ENCODE assay signal across 8 mouse cellular contexts in genomic region chr13:52817991-52818491, GRCm38 (mm10).
DNase-seq lines count a peak whose midpoint lies in the region; ATAC-seq and TF ChIP-seq lines count a peak whose summit lies in the region.

No protein-coding gene starts in this region.

- H3K4me1 ChIP-seq in hindbrain, postnatal 0 days (ENCODE audit: insufficient read depth, low read length), result peaks cover 15% of the 10 kb centered on the region; the same call in 1 of the 2 replicates
- H3K4me1 ChIP-seq in hindbrain, embryonic 12.5 days, result peaks cover 34% of the 10 kb centered on the region
- H3K4me1 ChIP-seq in embryonic facial prominence, embryonic 12.5 days, result peaks cover 39% of the 10 kb centered on the region
- H3K4me1 ChIP-seq in stomach, embryonic 16.5 days (ENCODE audit: control insufficient read depth, insufficient read depth, low read length), result peaks cover 39% of the 10 kb centered on the region

- no peak overlapping the region for H3K9ac ChIP-seq in hindbrain, postnatal 0 days (replicated peaks; ENCODE audit: low read length)
- H3K9ac ChIP-seq in hindbrain, embryonic 12.5 days, result no peak overlapping the region
- H3K9ac ChIP-seq in embryonic facial prominence, embryonic 12.5 days, result no peak overlapping the region
- no peak overlapping the region for H3K9ac ChIP-seq in stomach, embryonic 16.5 days (ENCODE audit: low read length)

- no peak for ATAC-seq in hindbrain, postnatal 0 days
- no peak for ATAC-seq in hindbrain, embryonic 12.5 days (ENCODE audit: low FRiP score)
- no peak for ATAC-seq in embryonic facial prominence, embryonic 12.5 days (ENCODE audit: insufficient number of reproducible peaks, insufficient read depth, low FRiP score, low TSS enrichment)
- no peak for ATAC-seq in stomach, embryonic 16.5 days (ENCODE audit: insufficient read depth, low FRiP score)
- ATAC-seq in inflammation-experienced regulatory T-cells, adult 6 months, result no peak

- no peak overlapping the region for H3K4me3 ChIP-seq in hindbrain, postnatal 0 days (ENCODE audit: low read length)
- no peak overlapping the region for H3K4me3 ChIP-seq in hindbrain, embryonic 12.5 days
- no peak overlapping the region for H3K4me3 ChIP-seq in embryonic facial prominence, embryonic 12.5 days
- H3K4me3 ChIP-seq in stomach, embryonic 16.5 days (replicated peaks; ENCODE audit: low read length), result no peak overlapping the region

- no peaks in the 10 kb centered on the region for H3K9me3 ChIP-seq in hindbrain, postnatal 0 days (ENCODE audit: low read length)
- no peaks in the 10 kb centered on the region for H3K9me3 ChIP-seq in hindbrain, embryonic 12.5 days (replicated peaks)
- H3K9me3 ChIP-seq in embryonic facial prominence, embryonic 12.5 days, result no peaks in the 10 kb centered on the region
- H3K9me3 ChIP-seq in stomach, embryonic 16.5 days (replicated peaks; ENCODE audit: control insufficient read depth, low read length), result no peaks in the 10 kb centered on the region

- H3K36me3 ChIP-seq in hindbrain, postnatal 0 days (ENCODE audit: insufficient read depth, low read length), result no peaks in the 10 kb centered on the region
- H3K36me3 ChIP-seq in hindbrain, embryonic 12.5 days, result no peaks in the 10 kb centered on the region
- H3K36me3 ChIP-seq in embryonic facial prominence, embryonic 12.5 days, result no peaks in the 10 kb centered on the region
- H3K36me3 ChIP-seq in stomach, embryonic 16.5 days (ENCODE audit: control insufficient read depth, insufficient read depth, low read length), result no peaks in the 10 kb centered on the region

- no peak for TF ChIP-seq CTCF in hindbrain, postnatal 0 days (IDR thresholded peaks at IDR 0.05; ENCODE audit: low read depth)

- H3K27me3 ChIP-seq in hindbrain, postnatal 0 days (ENCODE audit: insufficient read depth, low read length), result no peaks in the 10 kb centered on the region
- H3K27me3 ChIP-seq in hindbrain, embryonic 12.5 days, result no peaks in the 10 kb centered on the region; the same call in 1 of the 2 replicates
- H3K27me3 ChIP-seq in embryonic facial prominence, embryonic 12.5 days, result no peaks in the 10 kb centered on the region
- no peaks in the 10 kb centered on the region for H3K27me3 ChIP-seq in stomach, embryonic 16.5 days (ENCODE audit: control insufficient read depth, insufficient read depth, low read length)

- peak; percentile 34 for DNase-seq in hindbrain, postnatal 0 days (ENCODE audit: low spot score)
- DNase-seq in heart, postnatal 4 days, result peak; percentile 34
- DNase-seq in left cerebral cortex, adult 9 months (ENCODE audit: low spot score in 2 of 2), result peak; percentile 71 to 84
- no peak for DNase-seq in adrenal gland, postnatal 25 days

- no peak overlapping the region for H3K27ac ChIP-seq in hindbrain, postnatal 0 days
- H3K27ac ChIP-seq in hindbrain, embryonic 12.5 days, result no peak overlapping the region
- H3K27ac ChIP-seq in embryonic facial prominence, embryonic 12.5 days, result 0 out of 2 replicates have a peak overlapping the region, but pooled peaks have one; percentile 33
- peak overlapping the region; percentile 79 for H3K27ac ChIP-seq in stomach, embryonic 16.5 days (ENCODE audit: low read length)

- H3K4me2 ChIP-seq in hindbrain, postnatal 0 days (ENCODE audit: low read depth, low read length), result no peak overlapping the region
- no peak overlapping the region for H3K4me2 ChIP-seq in hindbrain, embryonic 12.5 days (replicated peaks)
- no peak overlapping the region for H3K4me2 ChIP-seq in embryonic facial prominence, embryonic 12.5 days (replicated peaks)
- no peak overlapping the region for H3K4me2 ChIP-seq in stomach, embryonic 16.5 days (ENCODE audit: low read depth, low read length)

- WGBS in hindbrain, postnatal 0 days, result 44% methylated on average over 6 of the region's 6 CpGs
- 71% methylated on average over 6 of the region's 6 CpGs for WGBS in hindbrain, embryonic 12.5 days
- 44% methylated on average over 6 of the region's 6 CpGs for WGBS in embryonic facial prominence, embryonic 12.5 days
- 30% methylated on average over 6 of the region's 6 CpGs for WGBS in stomach, embryonic 16.5 days

Comparison
In these comparisons a context has a peak if more than half of its experiments do, and no peak if none do; other contexts are left out.
1. H3K27ac ChIP-seq: peak in embryonic facial prominence, embryonic 12.5 days (single experiment) and stomach, embryonic 16.5 days (single experiment); none in hindbrain, postnatal 0 days (single experiment) and hindbrain, embryonic 12.5 days (single experiment).